Mouse (Mus musculus): ENCODE measurements around the gene Gna12. TPM values are rescaled to one million over a fixed set of nuclear protein-coding genes. Genes with fewer than 3 reads are reported as not detected.

Gna12 gene
- polyA plus RNA-seq, 1 experiment, result 36.2 TPM

DNA sequence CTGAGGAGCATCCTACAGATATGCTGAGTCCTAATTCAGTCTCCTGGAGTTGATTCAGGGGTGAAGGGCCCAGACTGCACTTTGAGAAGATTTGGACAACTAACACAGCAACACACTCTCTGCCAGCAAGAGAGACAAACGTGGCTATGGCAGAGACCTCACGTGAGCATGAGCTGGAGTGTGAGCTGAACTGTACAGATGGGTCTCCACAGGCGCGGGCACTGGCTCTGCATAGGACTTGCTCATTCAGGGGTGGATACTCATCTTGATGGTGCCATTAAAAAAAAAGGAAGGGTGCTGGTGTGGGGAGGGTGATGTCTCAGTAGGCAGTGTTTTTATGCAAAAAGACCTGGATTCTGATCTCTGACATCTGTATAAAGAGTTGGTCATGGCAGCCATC lies 55.1 kb downstream of the Gna12 start:
- TF ChIP-seq CTCF (IDR thresholded peaks at IDR 0.05; ENCODE audit: control insufficient read depth, insufficient read depth, insufficient replicate concordance, low read depth, low read length) (no peak), POLR2A (IDR thresholded peaks at IDR 0.05; ENCODE audit: control insufficient read depth, low read depth, low read length) (no peak)
- Histone ChIP-seq H3K4me1 (ENCODE audit: control insufficient read depth, insufficient read depth, low read length) (no peaks in the 10 kb centered on the region), H3K4me3 (ENCODE audit: control insufficient read depth, low read depth, low read length) (no peak overlapping the region), H3K36me3 (ENCODE audit: control insufficient read depth, insufficient read depth, low read length) (no peaks in the 10 kb centered on the region), H3K27ac (ENCODE audit: control insufficient read depth, insufficient read depth, low read depth, low read length) (no peak overlapping the region), H3K27me3 (ENCODE audit: control insufficient read depth, insufficient read depth, low read length) (no peaks in the 10 kb centered on the region)

DNA sequence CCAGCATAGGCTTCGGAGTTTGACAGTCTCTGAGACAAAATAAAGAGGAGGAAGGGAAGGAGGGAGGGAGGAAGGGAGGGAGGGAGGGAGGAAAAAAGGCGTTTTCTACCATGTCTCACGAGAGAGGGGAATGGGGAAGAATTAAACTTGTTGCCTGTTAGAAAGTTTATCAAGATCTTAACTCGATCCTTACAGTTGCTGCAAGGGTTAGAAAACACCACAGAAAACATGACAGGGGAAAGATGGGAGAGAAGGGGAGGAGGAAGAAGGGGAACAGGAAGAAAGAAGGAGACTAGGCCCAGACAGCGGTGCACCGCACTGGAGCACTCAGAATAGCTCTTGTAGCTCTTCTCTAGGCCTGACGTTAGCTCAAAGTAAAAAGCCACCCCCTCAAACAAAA lies 58.1 kb downstream of the Gna12 start:
- no peak overlapping the region for H3K27ac ChIP-seq (ENCODE audit: control insufficient read depth, insufficient read depth, low read depth, low read length)
- no peak overlapping the region for H3K4me3 ChIP-seq (ENCODE audit: control insufficient read depth, low read depth, low read length)
- TF ChIP-seq POLR2A (IDR thresholded peaks at IDR 0.05; ENCODE audit: control insufficient read depth, low read depth, low read length) (no peak), CTCF (IDR thresholded peaks at IDR 0.05; ENCODE audit: control insufficient read depth, insufficient read depth, insufficient replicate concordance, low read depth, low read length) (no peak)
- H3K4me1 ChIP-seq (ENCODE audit: control insufficient read depth, insufficient read depth, low read length), result no peaks in the 10 kb centered on the region; the same call in none of the 2 replicates
- no peaks in the 10 kb centered on the region for H3K36me3 ChIP-seq (ENCODE audit: control insufficient read depth, insufficient read depth, low read length)
- H3K27me3 ChIP-seq (ENCODE audit: control insufficient read depth, insufficient read depth, low read length), result no peaks in the 10 kb centered on the region

DNA sequence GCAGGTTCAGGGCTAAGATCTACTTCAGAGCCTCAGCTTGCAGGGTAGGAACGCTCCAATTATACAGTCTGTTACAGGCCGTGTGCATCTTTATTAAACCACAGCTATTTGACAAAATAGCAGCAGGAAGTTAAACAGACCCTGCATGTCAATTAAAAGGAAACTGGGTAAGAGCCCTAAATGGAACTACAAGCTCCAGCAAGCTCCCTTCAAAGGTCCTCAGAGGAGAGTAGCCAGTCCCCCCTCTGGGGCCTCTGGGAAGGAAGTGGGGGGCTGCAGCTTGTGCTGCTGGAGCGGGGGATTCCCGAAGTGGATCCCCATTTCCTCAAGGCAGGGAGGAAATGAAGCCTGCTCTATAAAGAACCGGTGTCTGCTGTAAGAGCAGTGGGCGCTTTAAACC lies 58.6 kb downstream of the Gna12 start:
- TF ChIP-seq POLR2A (IDR thresholded peaks at IDR 0.05; ENCODE audit: control insufficient read depth, low read depth, low read length) (no peak), CTCF (IDR thresholded peaks at IDR 0.05; ENCODE audit: control insufficient read depth, insufficient read depth, insufficient replicate concordance, low read depth, low read length) (no peak)
- no peaks in the 10 kb centered on the region for H3K27me3 ChIP-seq (ENCODE audit: control insufficient read depth, insufficient read depth, low read length)
- H3K4me3 ChIP-seq (ENCODE audit: control insufficient read depth, low read depth, low read length), result no peak overlapping the region
- no peaks in the 10 kb centered on the region; the same call in none of the 2 replicates for H3K4me1 ChIP-seq (ENCODE audit: control insufficient read depth, insufficient read depth, low read length)
- H3K27ac ChIP-seq (ENCODE audit: control insufficient read depth, insufficient read depth, low read depth, low read length), result no peak overlapping the region
- H3K36me3 ChIP-seq (ENCODE audit: control insufficient read depth, insufficient read depth, low read length), result no peaks in the 10 kb centered on the region

DNA sequence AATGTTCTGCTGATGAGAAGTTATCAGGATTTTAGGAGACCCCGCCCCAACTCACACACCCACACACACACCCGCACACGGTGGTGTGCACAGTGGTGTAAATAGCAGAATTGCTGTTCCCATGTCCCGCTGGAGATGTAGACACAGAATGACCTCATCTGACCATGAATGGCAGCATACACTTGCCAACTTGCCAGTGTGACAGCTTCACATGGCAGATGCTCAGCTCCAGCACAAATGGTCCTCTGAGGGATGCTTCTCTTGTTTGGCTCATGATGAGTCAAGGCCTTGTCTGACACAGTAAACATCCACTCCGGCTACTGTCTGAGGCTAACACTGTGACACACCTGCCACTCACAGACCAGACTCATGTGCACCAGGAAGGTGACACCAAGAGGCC lies 61.9 kb downstream of the Gna12 start:
- Histone ChIP-seq H3K4me1 (ENCODE audit: control insufficient read depth, insufficient read depth, low read length) (no peaks in the 10 kb centered on the region; the same call in none of the 2 replicates), H3K27me3 (ENCODE audit: control insufficient read depth, insufficient read depth, low read length) (no peaks in the 10 kb centered on the region), H3K27ac (ENCODE audit: control insufficient read depth, insufficient read depth, low read depth, low read length) (no peak overlapping the region), H3K36me3 (ENCODE audit: control insufficient read depth, insufficient read depth, low read length) (no peaks in the 10 kb centered on the region), H3K4me3 (ENCODE audit: control insufficient read depth, low read depth, low read length) (no peak overlapping the region)
- TF ChIP-seq POLR2A (IDR thresholded peaks at IDR 0.05; ENCODE audit: control insufficient read depth, low read depth, low read length), result no peak
- TF ChIP-seq CTCF (IDR thresholded peaks at IDR 0.05; ENCODE audit: control insufficient read depth, insufficient read depth, insufficient replicate concordance, low read depth, low read length), result no peak

DNA sequence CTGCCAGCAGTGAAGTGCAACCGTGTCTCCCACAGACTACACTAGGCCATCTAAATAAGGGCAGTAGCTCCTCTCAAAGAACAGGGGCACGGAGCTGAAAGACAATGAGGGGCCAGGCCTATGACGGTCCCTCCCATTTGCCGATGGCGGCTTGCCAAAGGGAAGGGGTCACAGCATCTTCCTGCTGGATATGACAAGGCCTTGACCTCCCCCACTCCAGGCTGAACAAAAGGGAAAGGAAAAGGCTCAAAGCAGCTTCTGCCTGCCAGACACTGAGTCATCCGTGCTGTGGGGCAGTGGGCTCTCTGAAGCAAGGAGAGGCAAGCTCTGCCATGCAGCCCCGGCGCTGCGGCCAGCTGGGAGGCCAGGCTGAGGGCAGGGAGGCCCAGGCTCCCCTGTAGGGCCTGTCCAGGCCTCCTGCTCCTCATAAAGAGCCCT lies 62.5 kb downstream of the Gna12 start:
- H3K4me3 ChIP-seq (ENCODE audit: control insufficient read depth, low read depth, low read length), result no peak overlapping the region
- TF ChIP-seq POLR2A (IDR thresholded peaks at IDR 0.05; ENCODE audit: control insufficient read depth, low read depth, low read length) (no peak), CTCF (IDR thresholded peaks at IDR 0.05; ENCODE audit: control insufficient read depth, insufficient read depth, insufficient replicate concordance, low read depth, low read length) (no peak)
- no peaks in the 10 kb centered on the region; the same call in none of the 2 replicates for H3K4me1 ChIP-seq (ENCODE audit: control insufficient read depth, insufficient read depth, low read length)
- H3K27ac ChIP-seq (ENCODE audit: control insufficient read depth, insufficient read depth, low read depth, low read length), result no peak overlapping the region
- H3K27me3 ChIP-seq (ENCODE audit: control insufficient read depth, insufficient read depth, low read length), result no peaks in the 10 kb centered on the region
- H3K36me3 ChIP-seq (ENCODE audit: control insufficient read depth, insufficient read depth, low read length), result no peaks in the 10 kb centered on the region

DNA sequence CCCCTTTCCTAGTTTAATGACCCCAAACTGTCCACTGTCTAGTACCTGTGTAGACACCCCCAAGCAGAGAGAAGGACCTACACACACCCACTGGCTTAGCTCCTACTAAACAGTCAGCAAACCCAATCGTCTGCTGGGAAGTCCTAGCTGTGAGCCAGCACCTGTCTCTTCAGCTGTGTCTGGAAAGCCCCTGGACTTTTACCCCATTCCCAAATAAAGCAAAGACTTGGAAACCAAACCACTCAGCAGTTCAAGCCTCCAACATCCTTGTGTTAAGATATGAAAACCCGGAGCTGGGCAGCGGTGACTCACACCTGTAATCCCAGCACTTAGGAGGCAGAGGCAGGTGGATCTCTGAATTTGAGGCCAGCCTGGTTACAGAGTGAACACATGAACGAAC lies 63.7 kb downstream of the Gna12 start:
- no peak overlapping the region for H3K27ac ChIP-seq (ENCODE audit: control insufficient read depth, insufficient read depth, low read depth, low read length)
- TF ChIP-seq CTCF (IDR thresholded peaks at IDR 0.05; ENCODE audit: control insufficient read depth, insufficient read depth, insufficient replicate concordance, low read depth, low read length), result no peak
- TF ChIP-seq POLR2A (IDR thresholded peaks at IDR 0.05; ENCODE audit: control insufficient read depth, low read depth, low read length), result no peak
- H3K36me3 ChIP-seq (ENCODE audit: control insufficient read depth, insufficient read depth, low read length), result no peaks in the 10 kb centered on the region

DNA sequence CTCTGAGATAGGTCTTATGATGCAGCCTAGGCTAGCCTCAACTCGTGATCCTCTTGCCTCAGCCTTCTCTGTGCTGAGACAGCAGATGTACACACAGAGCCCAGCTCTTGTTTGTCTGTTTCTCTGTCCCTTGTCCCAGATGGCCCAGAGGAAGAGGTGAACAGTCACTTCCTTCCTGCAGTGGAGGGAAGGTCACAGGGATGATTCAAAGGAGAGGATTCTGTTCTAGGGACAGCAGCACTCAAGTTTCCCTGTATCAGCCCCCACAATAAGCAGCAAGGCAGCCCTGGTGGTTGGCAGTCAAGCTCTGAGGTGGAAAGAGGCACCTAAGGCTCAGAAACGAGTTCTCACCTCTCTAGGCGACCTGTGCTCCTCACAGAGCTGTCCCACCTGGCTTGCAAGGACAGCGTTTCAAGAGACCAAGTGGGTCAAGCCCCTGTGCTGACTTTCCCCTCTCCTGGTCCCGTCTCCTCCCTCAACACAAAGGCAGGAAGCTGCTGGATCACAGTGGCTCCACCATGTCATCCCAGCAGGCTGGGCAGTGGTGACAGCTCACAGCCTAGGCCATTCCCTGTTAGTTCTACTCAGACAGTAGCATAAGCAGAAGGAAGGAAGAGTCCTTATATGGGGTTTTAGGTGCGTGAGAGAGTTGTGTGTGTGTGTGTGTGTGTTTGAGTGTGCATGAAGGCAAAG lies 65.2 kb downstream of the Gna12 start:
- Histone ChIP-seq H3K4me1 (ENCODE audit: control insufficient read depth, insufficient read depth, low read length) (no peaks in the 10 kb centered on the region; the same call in none of the 2 replicates), H3K4me3 (ENCODE audit: control insufficient read depth, low read depth, low read length) (no peak overlapping the region), H3K27ac (ENCODE audit: control insufficient read depth, insufficient read depth, low read depth, low read length) (no peak overlapping the region), H3K36me3 (ENCODE audit: control insufficient read depth, insufficient read depth, low read length) (no peaks in the 10 kb centered on the region; the same call in 1 of the 2 replicates), H3K27me3 (ENCODE audit: control insufficient read depth, insufficient read depth, low read length) (no peaks in the 10 kb centered on the region)
- no peak for TF ChIP-seq CTCF (IDR thresholded peaks at IDR 0.05; ENCODE audit: control insufficient read depth, insufficient read depth, insufficient replicate concordance, low read depth, low read length)
- TF ChIP-seq POLR2A (IDR thresholded peaks at IDR 0.05; ENCODE audit: control insufficient read depth, low read depth, low read length), result no peak

More for the DNA sequence above, 63.7 kb downstream of the Gna12 start:
- H3K4me3 ChIP-seq (ENCODE audit: control insufficient read depth, low read depth, low read length), result no peak overlapping the region
- no peaks in the 10 kb centered on the region for H3K27me3 ChIP-seq (ENCODE audit: control insufficient read depth, insufficient read depth, low read length)
- H3K4me1 ChIP-seq (ENCODE audit: control insufficient read depth, insufficient read depth, low read length), result no peaks in the 10 kb centered on the region; the same call in none of the 2 replicates

Measured in testis, adult 2 months (tissue).